Mouse (Mus musculus) erythroblast, embryonic 14.5 days (primary cell): ENCODE results near the gene Ccdc38.

ENCODE experiments used
- GATA1 ChIP-seq: IDR thresholded peaks from 2 replicates; pipeline ENCODE4 v1.6.1; 2012; ENCODE audit warnings: low read length, inconsistent platforms, mixed read lengths
- TAL1 ChIP-seq: IDR thresholded peaks from 3 replicates; pipeline ENCODE4 v1.6.1; 2012; ENCODE audit warnings: low read length, inconsistent platforms, mixed read lengths

GRCm38 (mm10) chr10:93540431-93541210, at the start of gene Ccdc38:
- TF ChIP-seq TAL1 (no peak), GATA1 (no peak)
